Mouse (Mus musculus) adrenal gland, adult 18-20 months (tissue): ENCODE measurements around the gene Sec31b. TPM values are rescaled to one million over a fixed set of nuclear protein-coding genes. Genes with fewer than 3 reads are reported as not detected.

Experiments
- DNase-seq, 2 experiments: peaks; one replicate each; pipeline ENCODE4 v3.0.0; 2021 to 2022; ENCODE audit warnings: low spot score in 2 of 2
- long read RNA-seq, 2 experiments: library from polyadenylated mRNA; stranded (forward); transcript quantifications; one replicate each; pipeline ENCODE4 v2.0.0; 2021
- total RNA-seq, 2 experiments: library from RNA; stranded (reverse); gene quantifications; 1 replicate in 1 of 2; 2 replicates in 1 of 2; pipeline ENCODE4 v1.2.3; 2021

Sec31b gene
- 1 to 10 TPM; 5.0 to 5.2 TPM for total RNA-seq
- long read RNA-seq, experiment 1, partial matches to known transcripts = 2 of 6 reads
- long read RNA-seq, experiment 1, other reads (novel, unspliced or antisense) = 3 of 6 reads
- long read RNA-seq, experiment 2, partial matches to known transcripts = 1 of 3 reads
- long read RNA-seq, experiment 2, other reads (novel, unspliced or antisense) = 2 of 3 reads

GRCm38 (mm10) chr19:44545321-44546041 is at the start of gene Sec31b:
Gene Sec31b (minus strand): TSS chr19:44545864.
- DNase-seq = peak; percentile 68 to 71

- DNase-seq = no peak
Observed at GRCm38 (mm10) chr19:44594180-44594579, 48.5 kb upstream of the Sec31b start.

- no peak for DNase-seq
Observed at GRCm38 (mm10) chr19:44591638-44592037, 46.0 kb upstream of the Sec31b start.

- DNase-seq = no peak
Observed at GRCm38 (mm10) chr19:44590992-44591391, 45.3 kb upstream of the Sec31b start.

- no peak for DNase-seq
Observed at GRCm38 (mm10) chr19:44589591-44590223, 44.0 kb upstream of the Sec31b start.

- DNase-seq = no peak
Observed at GRCm38 (mm10) chr19:44588036-44588435, 42.4 kb upstream of the Sec31b start.

- DNase-seq = peak; percentile 92 to 97
Observed at GRCm38 (mm10) chr19:44582638-44583309, 37.1 kb upstream of the Sec31b start.

GRCm38 (mm10) chr19:44582103-44582502 is 36.4 kb upstream of the Sec31b start:
- DNase-seq = no peak

GRCm38 (mm10) chr19:44578038-44578437 is 32.4 kb upstream of the Sec31b start:
- DNase-seq = no peak

- DNase-seq = no peak
Observed at GRCm38 (mm10) chr19:44576275-44576674, 30.6 kb upstream of the Sec31b start.

GRCm38 (mm10) chr19:44567763-44568162 is 22.1 kb upstream of the Sec31b start:
- DNase-seq = no peak

- DNase-seq = no peak
Observed at GRCm38 (mm10) chr19:44564006-44564405, 18.3 kb upstream of the Sec31b start.

- DNase-seq = peak; percentile 93 to 95
Observed at GRCm38 (mm10) chr19:44562652-44563206, 17.1 kb upstream of the Sec31b start, which contains the start of gene Hif1an. Gene Hif1an (plus strand): TSS chr19:44562850.

GRCm38 (mm10) chr19:44554861-44555590 is 9.4 kb upstream of the Sec31b start, which contains the start of gene Ndufb8:
Gene Ndufb8 (minus strand): TSS chr19:44555440.
- peak; percentile 98 for DNase-seq

GRCm38 (mm10) chr19:44554490-44554860 is 8.8 kb upstream of the Sec31b start:
- DNase-seq = no peak

GRCm38 (mm10) chr19:44553286-44553685 is 7.6 kb upstream of the Sec31b start:
- DNase-seq = no peak

GRCm38 (mm10) chr19:44552731-44553130 is 7.1 kb upstream of the Sec31b start, which contains the start of gene Gm20538:
Gene Gm20538 (minus strand): TSS chr19:44552831.
- DNase-seq = no peak

GRCm38 (mm10) chr19:44544775-44545174 is 889 bp downstream of the Sec31b start:
- peak; percentile 70 to 74 for DNase-seq

GRCm38 (mm10) chr19:44544372-44544771 is 1.3 kb downstream of the Sec31b start:
- no peak for DNase-seq

- DNase-seq = no peak
Observed at GRCm38 (mm10) chr19:44542694-44543178, 2.9 kb downstream of the Sec31b start.
